In the genomic region with DNA sequence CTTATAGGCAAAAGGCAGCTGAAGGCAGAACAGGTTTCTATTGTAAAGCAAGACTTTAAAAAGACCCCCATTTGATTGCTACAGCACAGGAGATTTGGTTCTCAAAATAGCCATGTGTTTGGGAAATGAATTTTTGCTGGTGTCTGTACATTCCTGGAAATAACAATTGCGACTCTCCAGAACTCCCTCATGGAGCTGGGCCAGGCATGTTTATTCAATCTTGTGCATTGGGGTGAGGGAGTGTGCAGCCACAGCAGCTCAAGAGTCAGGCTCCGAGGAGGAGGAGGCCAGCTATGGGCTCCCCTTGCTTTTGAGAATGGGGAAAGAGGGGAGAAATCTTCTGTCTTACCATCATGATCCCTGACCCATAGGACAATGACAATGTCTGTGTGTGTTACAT, we compare ENCODE assay signal across 24 mouse cellular contexts. TPM values are rescaled to one million over a fixed set of nuclear protein-coding genes. Genes with fewer than 3 reads are reported as not detected.
A peak's percentile ranks its signal among the peaks of the same experiment; 100 is the strongest.
DNase-seq lines count a peak whose midpoint lies in the region; ATAC-seq and TF ChIP-seq lines count a peak whose summit lies in the region.
"Had no signal": no experiment of that assay in that cellular context is flagged by ENCODE, and none has a peak within 500 bp of the region (broad histone marks: within the 10 kb centered on the region; RNA-seq: fewer than 3 reads in every experiment).

No protein-coding gene starts in this region.

- H3K27ac ChIP-seq in kidney, postnatal 0 days = no peak overlapping the region
- H3K27ac ChIP-seq in limb, embryonic 14.5 days (replicated peaks; ENCODE audit: low read depth, low read length) = 0 out of 2 replicates have a peak overlapping the region, but pooled peaks have one; percentile 38
- H3K27ac ChIP-seq: forebrain, embryonic 15.5 days; hindbrain, embryonic 15.5 days; intestine, embryonic 15.5 days; limb, embryonic 15.5 days; liver, embryonic 15.5 days; neural tube, embryonic 15.5 days had no signal

- no peaks in the 10 kb centered on the region for H3K36me3 ChIP-seq in kidney, postnatal 0 days (ENCODE audit: insufficient read depth, low read length)
- H3K36me3 ChIP-seq in limb, embryonic 14.5 days (ENCODE audit: control insufficient read depth, insufficient read depth, low read length) = no peaks in the 10 kb centered on the region
- H3K36me3 ChIP-seq: forebrain, embryonic 15.5 days; G1E; hindbrain, embryonic 15.5 days; intestine, embryonic 15.5 days; limb, embryonic 15.5 days; liver, embryonic 15.5 days; neural tube, embryonic 15.5 days had no signal

- WGBS in kidney, postnatal 0 days = 35% methylated on average over 2 of the region's 2 CpGs
- 27% methylated on average over 2 of the region's 2 CpGs for WGBS in limb, embryonic 14.5 days

- H3K4me2 ChIP-seq in kidney, postnatal 0 days (ENCODE audit: low read length) = no peak overlapping the region
- H3K4me2 ChIP-seq in limb, embryonic 14.5 days (replicated peaks; ENCODE audit: low read depth, low read length, severe bottlenecking) = no peak overlapping the region
- H3K4me2 ChIP-seq: forebrain, embryonic 15.5 days; hindbrain, embryonic 15.5 days; intestine, embryonic 15.5 days; limb, embryonic 15.5 days; liver, embryonic 15.5 days; neural tube, embryonic 15.5 days had no signal

- H3K27me3 ChIP-seq in kidney, postnatal 0 days (ENCODE audit: insufficient read depth, low read length) = no peaks in the 10 kb centered on the region
- no peaks in the 10 kb centered on the region for H3K27me3 ChIP-seq in limb, embryonic 14.5 days (ENCODE audit: control insufficient read depth, insufficient read depth, low read length)
- H3K27me3 ChIP-seq: forebrain, embryonic 15.5 days; hindbrain, embryonic 15.5 days; intestine, embryonic 15.5 days; limb, embryonic 15.5 days; liver, embryonic 15.5 days; neural tube, embryonic 15.5 days had no signal

- H3K4me3 ChIP-seq in kidney, postnatal 0 days (replicated peaks; ENCODE audit: low read depth, low read length) = no peak overlapping the region
- no peak overlapping the region for H3K4me3 ChIP-seq in limb, embryonic 14.5 days (replicated peaks; ENCODE audit: low read length)
- H3K4me3 ChIP-seq: forebrain, embryonic 15.5 days; hindbrain, embryonic 15.5 days; intestine, embryonic 15.5 days; limb, embryonic 15.5 days; liver, embryonic 15.5 days; neural tube, embryonic 15.5 days had no signal

- DNase-seq in kidney, postnatal 0 days (ENCODE audit: low spot score) = peak; percentile 46
- no peak for DNase-seq in kidney, adult 11 months
- peak; percentile 58 for DNase-seq in lung, postnatal 10 days
- no peak for DNase-seq in lung, postnatal 36 days
- peak; percentile 53 for DNase-seq in NIH3T3 (ENCODE audit: low read depth)
- peak; percentile 70 for DNase-seq in limb, embryonic 14.5 days (ENCODE audit: low spot score)
- no peak for DNase-seq in adrenal gland, postnatal 25 days
- DNase-seq: cerebellum, adult 8-10 months; gastrocnemius, postnatal 14 days; heart, adult 18-20 months; heart, postnatal 4 days; kidney, postnatal 14 days; layer of hippocampus, adult 9-11 months; spleen, adult 18-20 months; thymus, postnatal 25 days had no signal

- TF ChIP-seq CTCF in kidney, postnatal 0 days (IDR thresholded peaks at IDR 0.05; ENCODE audit: low read depth) = no peak

- no peaks in the 10 kb centered on the region for H3K4me1 ChIP-seq in kidney, postnatal 0 days (replicated peaks; ENCODE audit: insufficient read depth, low read length)
- peaks cover 18% of the 10 kb centered on the region; the same call in 1 of the 2 replicates for H3K4me1 ChIP-seq in limb, embryonic 14.5 days (ENCODE audit: control insufficient read depth, insufficient read depth, low read length)
- H3K4me1 ChIP-seq: liver, embryonic 15.5 days had no signal

- no peak for ATAC-seq in kidney, postnatal 0 days (replicated peaks; ENCODE audit: low FRiP score, low read depth)
- no peak for ATAC-seq in limb, embryonic 14.5 days (ENCODE audit: low FRiP score, low read depth)
- ATAC-seq: forebrain, embryonic 15.5 days; intestine, embryonic 15.5 days had no signal

- no peak for TF ChIP-seq POLR2A in limb, embryonic 14.5 days (IDR thresholded peaks at IDR 0.05; ENCODE audit: borderline replicate concordance, extremely low read depth, insufficient read depth, insufficient read length)

- H3K9ac ChIP-seq in kidney, postnatal 0 days (ENCODE audit: low read depth, low read length) = no peak overlapping the region
- no peak overlapping the region for H3K9ac ChIP-seq in limb, embryonic 14.5 days (ENCODE audit: low read depth, low read length, severe bottlenecking)
- H3K9ac ChIP-seq: forebrain, embryonic 15.5 days; hindbrain, embryonic 15.5 days; intestine, embryonic 15.5 days; limb, embryonic 15.5 days; liver, embryonic 15.5 days; neural tube, embryonic 15.5 days had no signal

- H3K9me3 ChIP-seq in kidney, postnatal 0 days (replicated peaks; ENCODE audit: low read length) = no peaks in the 10 kb centered on the region; the same call in 1 of the 2 replicates
- peaks cover 4% of the 10 kb centered on the region; the same call in 1 of the 2 replicates for H3K9me3 ChIP-seq in limb, embryonic 14.5 days (ENCODE audit: control insufficient read depth, low read length)
- H3K9me3 ChIP-seq: forebrain, embryonic 15.5 days; hindbrain, embryonic 15.5 days; intestine, embryonic 15.5 days; limb, embryonic 15.5 days; neural tube, embryonic 15.5 days had no signal

RNA-seq across cellular contexts. Expression of gene Habp2, which starts 51.9 kb away (rescaled TPM):
- polyA plus RNA-seq in kidney, postnatal 0 days (2015; fragmentation: Nextera tagmentation; extraction: Ambion mirVana) = 50.5 and 57.9 TPM in 2 replicates
- polyA plus RNA-seq in limb, embryonic 14.5 days (2012; rRNA removed) = 0.63 TPM in 1 of 2 replicates, not detected in the other
- 0.10 TPM in 1 of 2 replicates, not detected in the other for polyA plus RNA-seq in limb, embryonic 14.5 days (2014; fragmentation: Nextera tagmentation; extraction: Ambion mirVana)
- total RNA-seq in adrenal gland, postnatal 25 days (2021) = 0.86 TPM in 1 of 2 replicates, not detected in the other
- total RNA-seq: gastrocnemius, postnatal 14 days; heart, adult 18-20 months; heart, postnatal 4 days; left cerebral cortex, adult 8-10 months; megakaryocyte-erythroid progenitor cell, adult 5-6 weeks had no signal
- polyA plus RNA-seq: forebrain, embryonic 15.5 days; G1E had no signal

Comparison
In these comparisons a context has a peak if more than half of its experiments do, and no peak if none do; other contexts are left out.
1. DNase-seq: peak in kidney, postnatal 0 days (single experiment), lung, postnatal 10 days (single experiment), NIH3T3 (single experiment) and limb, embryonic 14.5 days (single experiment); none in kidney, adult 11 months (single experiment), lung, postnatal 36 days (single experiment) and adrenal gland, postnatal 25 days (single experiment).
2. RNA of gene Habp2, which starts 51.9 kb away (polyA plus RNA-seq): 50.5 to 57.9 TPM in kidney, postnatal 0 days; 0.10 to 0.63 TPM in limb, embryonic 14.5 days; every median in the first group is over 10 times any median in the second.